Mouse (Mus musculus): ENCODE data around the gene Mief1. TPM values are rescaled to one million over a fixed set of nuclear protein-coding genes. Genes with fewer than 3 reads are reported as not detected.

The Mief1 gene
- total and polyA plus RNA-seq, 2 experiments, result 13.4 to 17.1 TPM

DNA sequence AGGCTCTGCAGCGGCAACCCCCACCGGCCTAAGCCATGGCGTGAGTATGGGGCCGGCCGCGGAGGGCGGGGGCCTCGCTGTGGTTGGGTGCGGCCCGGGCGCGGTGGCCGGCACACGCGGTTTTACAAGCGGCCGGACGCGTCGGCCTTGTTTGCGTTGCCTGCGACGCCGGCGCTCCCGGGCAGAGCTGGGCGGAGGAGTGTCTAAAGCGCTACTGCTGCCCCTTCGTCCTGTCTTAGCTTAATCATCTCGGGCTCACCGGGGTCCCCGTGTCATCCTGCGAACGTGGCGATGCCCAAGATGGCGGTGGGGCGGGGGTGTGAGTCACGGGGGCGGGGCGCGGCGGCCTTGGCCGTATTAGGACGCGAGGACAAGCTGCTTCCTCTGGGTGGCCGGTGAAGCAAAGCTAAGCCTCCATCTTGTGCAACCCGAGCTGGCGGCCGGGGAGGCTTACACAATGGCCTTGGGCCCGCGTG lies 21.9 kb downstream of the Mief1 start:
- H3K27me3 ChIP-seq (ENCODE audit: control insufficient read depth, insufficient read depth, low read length), result no peaks in the 10 kb centered on the region
- peaks cover 22% of the 10 kb centered on the region for H3K4me1 ChIP-seq (ENCODE audit: control insufficient read depth, insufficient read depth, low read length)
- TF ChIP-seq CTCF (IDR thresholded peaks at IDR 0.05; ENCODE audit: low read depth, low read length) (no peak), POLR2A (IDR thresholded peaks at IDR 0.05; ENCODE audit: extremely low read depth, insufficient read depth, low read length) (no peak)
- peak overlapping the region; percentile 98 for H3K9ac ChIP-seq (ENCODE audit: low read depth, low read length)
- H3K79me2 ChIP-seq (ENCODE audit: control insufficient read depth, insufficient read depth, low read length), result peaks cover 12% of the 10 kb centered on the region; the same call in 1 of the 2 replicates
- peaks cover 21% of the 10 kb centered on the region for H3K36me3 ChIP-seq (ENCODE audit: control insufficient read depth, insufficient read depth, low read length)
- peak overlapping the region; percentile 85 for H3K4me3 ChIP-seq (ENCODE audit: insufficient read depth, low read depth, low read length)
- peak; percentile 53 for DNase-seq (ENCODE audit: extremely low read depth, low read depth, low spot score)
- peak overlapping the region; percentile 96 for H3K27ac ChIP-seq (replicated peaks; ENCODE audit: insufficient read depth, low read depth, low read length)
- WGBS, result under 1% methylated on average over 50 of the region's 51 CpGs

DNA sequence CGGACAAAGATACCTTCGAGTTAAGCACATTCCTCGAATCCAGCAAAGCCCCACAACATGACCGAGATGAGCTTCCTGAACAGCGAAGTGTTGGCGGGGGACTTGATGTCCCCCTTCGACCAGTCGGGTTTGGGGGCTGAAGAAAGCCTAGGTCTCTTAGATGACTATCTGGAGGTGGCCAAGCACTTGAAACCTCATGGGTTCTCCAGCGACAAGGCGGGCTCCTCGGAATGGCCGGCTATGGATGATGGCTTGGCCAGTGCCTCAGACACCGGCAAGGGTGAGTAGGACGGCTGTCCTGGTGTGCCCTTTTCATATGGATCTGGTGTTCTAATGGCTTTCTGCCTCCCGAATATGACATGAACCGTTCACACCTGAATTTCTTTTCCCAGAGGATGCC lies 22.4 kb downstream of the Mief1 start:
- peaks cover 12% of the 10 kb centered on the region; the same call in 1 of the 2 replicates for H3K79me2 ChIP-seq (ENCODE audit: control insufficient read depth, insufficient read depth, low read length)
- no peak for TF ChIP-seq CTCF (IDR thresholded peaks at IDR 0.05; ENCODE audit: low read depth, low read length)
- no peak for TF ChIP-seq POLR2A (IDR thresholded peaks at IDR 0.05; ENCODE audit: extremely low read depth, insufficient read depth, low read length)
- under 1% methylated on average over 16 of the region's 16 CpGs for WGBS
- no peaks in the 10 kb centered on the region for H3K27me3 ChIP-seq (ENCODE audit: control insufficient read depth, insufficient read depth, low read length)
- H3K9ac ChIP-seq (ENCODE audit: low read depth, low read length), result peak overlapping the region; percentile 98
- peaks cover 19% of the 10 kb centered on the region for H3K36me3 ChIP-seq (ENCODE audit: control insufficient read depth, insufficient read depth, low read length)
- peak overlapping the region; percentile 96 for H3K27ac ChIP-seq (replicated peaks; ENCODE audit: insufficient read depth, low read depth, low read length)
- H3K4me3 ChIP-seq (ENCODE audit: insufficient read depth, low read depth, low read length), result peak overlapping the region; percentile 85
- DNase-seq (ENCODE audit: extremely low read depth, low read depth, low spot score), result no peak
- peaks cover 17% of the 10 kb centered on the region for H3K4me1 ChIP-seq (ENCODE audit: control insufficient read depth, insufficient read depth, low read length)

DNA sequence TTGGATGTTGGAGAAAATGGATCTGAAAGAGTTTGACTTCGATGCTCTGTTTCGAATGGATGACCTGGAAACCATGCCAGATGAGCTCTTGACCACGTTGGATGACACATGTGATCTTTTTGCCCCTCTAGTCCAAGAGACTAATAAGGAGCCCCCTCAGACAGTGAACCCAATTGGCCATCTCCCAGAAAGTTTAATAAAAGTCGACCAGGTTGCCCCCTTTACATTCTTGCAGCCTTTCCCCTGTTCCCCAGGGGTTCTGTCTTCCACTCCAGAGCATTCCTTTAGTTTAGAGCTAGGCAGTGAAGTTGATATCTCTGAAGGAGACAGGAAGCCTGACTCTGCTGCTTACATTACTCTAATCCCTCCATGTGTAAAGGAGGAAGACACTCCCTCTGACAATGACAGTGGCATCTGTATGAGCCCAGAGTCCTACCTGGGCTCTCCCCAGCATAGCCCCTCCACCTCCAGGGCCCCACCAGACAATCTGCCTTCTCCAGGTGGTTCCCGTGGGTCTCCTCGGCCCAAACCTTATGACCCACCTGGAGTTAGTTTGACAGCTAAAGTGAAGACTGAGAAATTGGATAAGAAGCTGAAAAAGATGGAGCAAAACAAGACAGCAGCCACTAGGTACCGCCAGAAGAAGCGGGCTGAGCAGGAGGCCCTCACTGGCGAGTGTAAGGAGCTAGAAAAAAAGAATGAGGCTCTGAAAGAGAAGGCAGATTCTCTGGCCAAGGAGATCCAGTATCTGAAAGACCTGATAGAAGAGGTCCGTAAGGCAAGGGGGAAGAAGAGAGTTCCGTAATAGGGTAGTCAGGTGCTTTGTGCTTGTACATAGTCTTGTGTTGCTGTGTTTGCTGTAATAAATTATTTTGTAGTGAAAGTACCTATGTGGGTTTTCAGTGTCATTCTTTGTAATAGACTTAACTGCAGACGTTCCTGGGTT lies 23.1 kb downstream of the Mief1 start:
- H3K4me1 ChIP-seq (ENCODE audit: control insufficient read depth, insufficient read depth, low read length), result peaks cover 15% of the 10 kb centered on the region

GRCm38 (mm10) chr15:80257602-80258239 lies 23.9 kb downstream of the Mief1 start:
- peaks cover 18% of the 10 kb centered on the region for H3K36me3 ChIP-seq (ENCODE audit: control insufficient read depth, insufficient read depth, low read length)
- H3K79me2 ChIP-seq (ENCODE audit: control insufficient read depth, insufficient read depth, low read length), result peaks cover 15% of the 10 kb centered on the region; the same call in 1 of the 2 replicates
- peaks cover 15% of the 10 kb centered on the region for H3K4me1 ChIP-seq (ENCODE audit: control insufficient read depth, insufficient read depth, low read length)
- H3K27me3 ChIP-seq (ENCODE audit: control insufficient read depth, insufficient read depth, low read length), result no peaks in the 10 kb centered on the region
- peak; percentile 43 for DNase-seq (ENCODE audit: extremely low read depth, low read depth, low spot score)
- H3K9ac ChIP-seq (ENCODE audit: low read depth, low read length), result peak overlapping the region; percentile 42
- peak overlapping the region; percentile 31 for H3K27ac ChIP-seq (replicated peaks; ENCODE audit: insufficient read depth, low read depth, low read length)
- 11% methylated on average over 4 of the region's 4 CpGs for WGBS
- no peak for TF ChIP-seq CTCF (IDR thresholded peaks at IDR 0.05; ENCODE audit: low read depth, low read length)
- TF ChIP-seq POLR2A (IDR thresholded peaks at IDR 0.05; ENCODE audit: extremely low read depth, insufficient read depth, low read length), result no peak
- peak overlapping the region; percentile 5; the same call in 1 of the 2 replicates for H3K4me3 ChIP-seq (ENCODE audit: insufficient read depth, low read depth, low read length)

More for the DNA sequence above, 23.1 kb downstream of the Mief1 start:
- peak overlapping the region; percentile 98 for H3K9ac ChIP-seq (ENCODE audit: low read depth, low read length)
- no peak for DNase-seq (ENCODE audit: extremely low read depth, low read depth, low spot score)
- no peak for TF ChIP-seq POLR2A (IDR thresholded peaks at IDR 0.05; ENCODE audit: extremely low read depth, insufficient read depth, low read length)
- TF ChIP-seq CTCF (IDR thresholded peaks at IDR 0.05; ENCODE audit: low read depth, low read length), result no peak
- WGBS, result 25% methylated on average over 12 of the region's 12 CpGs
- peaks cover 18% of the 10 kb centered on the region for H3K36me3 ChIP-seq (ENCODE audit: control insufficient read depth, insufficient read depth, low read length)
- peak overlapping the region; percentile 85 for H3K4me3 ChIP-seq (ENCODE audit: insufficient read depth, low read depth, low read length)
- peaks cover 12% of the 10 kb centered on the region; the same call in 1 of the 2 replicates for H3K79me2 ChIP-seq (ENCODE audit: control insufficient read depth, insufficient read depth, low read length)
- H3K27me3 ChIP-seq (ENCODE audit: control insufficient read depth, insufficient read depth, low read length), result no peaks in the 10 kb centered on the region
- H3K27ac ChIP-seq (replicated peaks; ENCODE audit: insufficient read depth, low read depth, low read length), result peak overlapping the region; percentile 96

DNA sequence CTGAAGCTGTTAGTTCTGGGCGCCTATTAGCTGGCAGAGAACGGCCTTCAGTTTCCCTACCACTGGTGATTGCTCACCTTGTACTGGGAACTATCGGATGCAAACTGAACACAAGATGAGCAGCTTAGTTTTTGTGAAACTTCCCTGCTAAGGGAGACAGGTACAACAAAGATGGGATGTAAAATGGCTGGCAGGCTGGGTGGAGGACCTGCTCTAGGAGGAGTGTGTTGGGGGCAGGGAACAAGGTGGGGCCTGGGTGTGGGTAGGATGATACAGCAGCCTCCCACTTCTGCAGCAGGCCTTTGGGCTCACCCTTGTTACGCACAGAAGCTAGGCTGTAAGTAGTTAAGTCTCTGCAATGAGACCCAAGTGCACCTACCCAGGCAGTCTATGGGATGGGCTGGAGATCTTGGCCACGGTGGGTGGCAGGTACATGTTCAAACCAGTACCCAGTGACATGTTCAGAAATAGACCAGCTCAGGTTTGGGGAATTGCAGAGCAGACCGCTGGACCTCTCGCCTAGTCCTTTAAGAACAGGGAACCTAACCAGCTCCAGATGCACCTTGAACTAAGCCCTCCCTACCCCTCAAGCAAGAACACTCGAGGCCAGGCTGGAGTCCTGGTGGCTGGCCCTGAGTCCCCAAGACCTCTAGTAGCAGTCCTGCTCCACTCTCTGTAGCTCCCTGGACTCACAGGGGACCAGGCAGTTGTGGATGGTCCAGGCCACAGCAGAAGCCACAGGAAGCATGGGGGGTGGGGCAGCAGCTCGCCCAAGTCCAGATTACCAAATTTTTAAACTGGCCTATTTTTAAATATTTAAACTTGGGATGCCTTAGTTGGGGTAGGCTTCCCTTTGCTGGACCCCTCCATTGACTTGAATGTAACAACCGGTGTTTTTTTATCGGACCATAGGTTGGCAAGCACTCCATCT lies 24.7 kb downstream of the Mief1 start:
- TF ChIP-seq CTCF (IDR thresholded peaks at IDR 0.05; ENCODE audit: low read depth, low read length) (no peak), POLR2A (IDR thresholded peaks at IDR 0.05; ENCODE audit: extremely low read depth, insufficient read depth, low read length) (0 out of 2 replicates have a peak, but pooled peaks have one; percentile 31)
- H3K27ac ChIP-seq (replicated peaks; ENCODE audit: insufficient read depth, low read depth, low read length), result peak overlapping the region; percentile 31
- WGBS, result 27% methylated on average over 11 of the region's 11 CpGs
- H3K79me2 ChIP-seq (ENCODE audit: control insufficient read depth, insufficient read depth, low read length), result peaks cover 22% of the 10 kb centered on the region; the same call in 1 of the 2 replicates
- peaks cover 20% of the 10 kb centered on the region for H3K4me1 ChIP-seq (ENCODE audit: control insufficient read depth, insufficient read depth, low read length)
- no peaks in the 10 kb centered on the region for H3K27me3 ChIP-seq (ENCODE audit: control insufficient read depth, insufficient read depth, low read length)
- H3K36me3 ChIP-seq (ENCODE audit: control insufficient read depth, insufficient read depth, low read length), result peaks cover 18% of the 10 kb centered on the region
- H3K4me3 ChIP-seq (ENCODE audit: insufficient read depth, low read depth, low read length), result no peak overlapping the region
- DNase-seq (ENCODE audit: extremely low read depth, low read depth, low spot score), result peak; percentile 60
- peak overlapping the region; percentile 15; the same call in 1 of the 2 replicates for H3K9ac ChIP-seq (ENCODE audit: low read depth, low read length)
